Mouse (Mus musculus) hindbrain, embryonic 11.5 days (tissue): ENCODE measurements at regions not wholly inside any gene's neighbourhood (a gene's known extent, or its start where the extent isn't known, plus 50 kb on each side); places are given as distances from the start of the nearest gene placed in this dataset.

ENCODE experiments used
- ATAC-seq: fragments of 200-750 bp; cut with Nextera tagmentation; 2 replicates; pipeline ENCODE4 v1.8.0; 2017; ENCODE audit warnings: mild to moderate bottlenecking, moderate TSS enrichment, moderate library complexity; ENCODE audit not compliant: low FRiP score
- DNase-seq: peaks from one replicate; pipeline ENCODE4 v3.0.0-alpha.2; 2015; ENCODE audit warnings: low spot score
- H3K27ac ChIP-seq: fragments of 300-500 bp; sonication (generic); 2 replicates; pipeline ENCODE4 v1.5.1; 2014; ENCODE audit warnings: mild to moderate bottlenecking, low read depth, low read length
- H3K27me3 ChIP-seq: fragments of 300-500 bp; sonication (generic); 2 replicates; pipeline ENCODE4 v1.6.1; 2014; ENCODE audit warnings: mild to moderate bottlenecking, low read length, moderate library complexity, mixed read lengths; ENCODE audit not compliant: control insufficient read depth, insufficient read depth
- H3K36me3 ChIP-seq: fragments of 300-500 bp; sonication (generic); 2 replicates; pipeline ENCODE4 v1.6.1; 2014; ENCODE audit warnings: mild to moderate bottlenecking, low read length, moderate library complexity, mixed read lengths; ENCODE audit not compliant: control insufficient read depth, insufficient read depth
- H3K4me1 ChIP-seq: fragments of 300-500 bp; sonication (generic); replicated peaks from 2 replicates; pipeline ENCODE4 v1.6.1; 2014; ENCODE audit warnings: low read length, mixed read lengths; ENCODE audit not compliant: control insufficient read depth, insufficient read depth
- H3K4me2 ChIP-seq: fragments of 300-500 bp; sonication (generic); replicated peaks from 2 replicates; pipeline ENCODE4 v1.6.1; 2014; ENCODE audit warnings: mild to moderate bottlenecking, low read depth, low read length
- H3K4me3 ChIP-seq: fragments of 300-500 bp; sonication (generic); 2 replicates; pipeline ENCODE4 v1.5.1; 2014; ENCODE audit warnings: low read depth, low read length
- H3K9ac ChIP-seq: fragments of 300-500 bp; sonication (generic); 2 replicates; pipeline ENCODE4 v1.6.1; 2014; ENCODE audit warnings: low read depth, low read length
- H3K9me3 ChIP-seq: fragments of 300-500 bp; sonication (generic); 2 replicates; pipeline ENCODE4 v1.6.1; 2016; ENCODE audit warnings: low read length; ENCODE audit not compliant: control insufficient read depth
- WGBS: fragments of 180-500 bp; shearing (Covaris S2); extraction: QIAGEN DNeasy Blood & Tissue Kit; methylation state at CpG from one replicate; pipeline ENCODE4 v1.1.7; 2014; 5-methylcytosine and 5-hydroxymethylcytosine counted together

DNA sequence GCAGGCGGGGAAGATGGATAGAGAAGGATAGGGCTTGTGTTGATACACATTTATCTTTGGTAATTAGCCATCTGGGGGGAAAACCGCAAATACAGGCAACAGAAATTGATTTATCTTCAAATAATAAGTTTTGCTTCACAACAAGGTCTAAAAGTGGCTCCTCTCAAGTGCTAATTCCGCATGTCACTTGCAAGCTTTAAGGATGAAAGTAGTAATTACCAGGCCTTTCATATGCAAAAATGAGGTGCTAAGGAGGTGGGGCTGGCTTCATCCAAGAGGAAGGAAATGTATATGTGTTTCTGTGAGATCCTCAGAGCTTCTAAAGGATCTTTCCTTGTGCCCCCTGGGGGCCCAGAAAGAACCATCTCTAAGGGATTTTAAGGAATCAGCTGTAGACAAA lies 423.9 kb upstream of the Castor2 start:
- no peak for ATAC-seq
- WGBS, result 54% methylated on average over 3 of the region's 3 CpGs
- no peaks in the 10 kb centered on the region for H3K4me1 ChIP-seq
- DNase-seq, result no peak
- no peaks in the 10 kb centered on the region for H3K27me3 ChIP-seq
- H3K9ac ChIP-seq, result no peak overlapping the region
- no peaks in the 10 kb centered on the region for H3K36me3 ChIP-seq
- no peak overlapping the region for H3K27ac ChIP-seq
- H3K4me2 ChIP-seq, result no peak overlapping the region
- no peaks in the 10 kb centered on the region for H3K9me3 ChIP-seq
- H3K4me3 ChIP-seq, result no peak overlapping the region

DNA sequence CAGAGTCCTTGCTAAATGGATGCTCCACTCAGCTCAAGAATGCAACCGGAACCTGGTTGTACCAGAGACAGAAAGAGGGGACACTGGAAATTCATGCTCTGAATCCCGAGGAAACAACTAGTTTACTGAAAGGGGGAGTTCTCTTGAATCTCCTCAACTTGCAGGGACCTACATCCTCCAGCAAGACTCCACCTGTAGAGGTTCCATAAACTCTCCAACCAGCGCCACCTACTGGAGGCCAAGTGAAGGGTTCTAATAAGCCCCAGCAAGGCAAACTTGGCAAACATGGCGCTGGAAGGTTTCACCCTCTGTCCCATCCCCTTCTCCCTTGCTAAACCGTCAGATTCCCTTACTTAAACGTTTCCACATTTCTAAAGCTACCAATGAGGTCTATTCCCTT lies 433.0 kb upstream of the Castor2 start:
- no peaks in the 10 kb centered on the region for H3K27me3 ChIP-seq
- no peak overlapping the region for H3K27ac ChIP-seq
- H3K4me1 ChIP-seq, result no peaks in the 10 kb centered on the region
- no peak overlapping the region for H3K9ac ChIP-seq
- peak; percentile 61 for DNase-seq
- ATAC-seq, result no peak
- H3K4me2 ChIP-seq, result no peak overlapping the region
- no peaks in the 10 kb centered on the region for H3K36me3 ChIP-seq
- 39% methylated on average over 6 of the region's 6 CpGs for WGBS
- H3K9me3 ChIP-seq, result no peaks in the 10 kb centered on the region
- no peak overlapping the region for H3K4me3 ChIP-seq

DNA sequence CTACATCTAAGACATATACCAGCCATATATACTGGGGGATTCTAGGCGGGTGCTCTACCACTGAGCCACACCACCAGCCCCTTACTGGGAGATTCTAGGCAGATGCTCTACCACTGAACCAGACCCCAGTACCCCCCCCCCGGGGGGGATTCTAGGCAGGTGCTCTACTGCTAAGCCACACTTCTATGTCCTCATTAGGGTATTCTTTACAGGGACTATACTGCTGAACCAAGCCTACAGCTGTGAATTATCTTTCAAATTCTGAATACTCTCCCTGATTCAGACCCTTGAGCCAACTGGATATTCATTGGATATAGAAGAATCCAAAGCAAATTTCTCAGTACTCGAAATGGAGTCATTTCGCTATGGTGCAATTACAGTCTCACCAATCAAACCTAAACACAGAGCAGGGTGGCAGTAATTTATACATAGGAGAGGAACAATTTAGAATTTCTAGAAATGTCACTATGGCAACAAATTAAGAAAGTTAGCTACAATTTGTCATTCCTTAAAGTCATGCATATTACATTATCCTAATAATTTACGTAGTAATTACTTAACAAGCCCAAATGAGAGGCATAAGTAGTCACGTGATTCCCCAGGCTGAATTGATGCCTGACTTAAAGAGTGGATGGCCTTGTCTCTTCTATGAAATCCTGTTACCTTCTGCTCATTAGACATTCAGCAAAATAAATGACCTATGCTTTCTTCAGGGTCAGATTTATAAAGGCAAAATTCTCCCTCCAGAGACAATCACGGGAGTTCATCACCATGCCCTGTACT lies 436.8 kb upstream of the Castor2 start:
- Histone ChIP-seq H3K27me3 (no peaks in the 10 kb centered on the region), H3K27ac (no peak overlapping the region), H3K4me3 (no peak overlapping the region), H3K9ac (no peak overlapping the region), H3K4me2 (no peak overlapping the region), H3K4me1 (no peaks in the 10 kb centered on the region), H3K36me3 (no peaks in the 10 kb centered on the region), H3K9me3 (no peaks in the 10 kb centered on the region)
- no peak for ATAC-seq
- 85% methylated on average over 7 of the region's 7 CpGs for WGBS
- DNase-seq, result no peak

DNA sequence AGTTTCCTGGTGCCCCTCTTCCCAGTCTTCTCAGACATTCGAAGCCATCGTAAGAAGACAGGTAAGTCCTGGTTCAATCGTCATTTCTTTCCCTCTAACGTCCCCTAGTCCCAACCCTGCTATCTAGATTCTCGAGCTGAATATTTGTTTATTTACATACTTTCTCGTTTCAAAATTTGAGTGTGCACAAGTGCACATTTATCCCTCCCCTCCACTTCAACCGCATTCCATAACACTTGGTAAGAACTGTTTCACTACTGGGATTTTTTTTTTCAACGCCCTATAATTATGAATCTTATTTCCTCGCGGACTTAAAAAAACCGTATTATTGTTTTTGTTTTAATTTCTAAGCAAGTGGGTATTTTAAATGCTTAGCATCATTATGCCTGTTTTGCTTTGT lies 439.2 kb upstream of the Castor2 start:
- WGBS, result 92% methylated on average over 11 of the region's 11 CpGs
- no peak overlapping the region for H3K9ac ChIP-seq
- no peaks in the 10 kb centered on the region for H3K9me3 ChIP-seq
- H3K4me3 ChIP-seq, result no peak overlapping the region
- H3K4me1 ChIP-seq, result no peaks in the 10 kb centered on the region
- H3K36me3 ChIP-seq, result no peaks in the 10 kb centered on the region
- ATAC-seq (no peak), DNase-seq (no peak)
- no peak overlapping the region for H3K4me2 ChIP-seq
- no peaks in the 10 kb centered on the region for H3K27me3 ChIP-seq
- no peak overlapping the region for H3K27ac ChIP-seq

DNA sequence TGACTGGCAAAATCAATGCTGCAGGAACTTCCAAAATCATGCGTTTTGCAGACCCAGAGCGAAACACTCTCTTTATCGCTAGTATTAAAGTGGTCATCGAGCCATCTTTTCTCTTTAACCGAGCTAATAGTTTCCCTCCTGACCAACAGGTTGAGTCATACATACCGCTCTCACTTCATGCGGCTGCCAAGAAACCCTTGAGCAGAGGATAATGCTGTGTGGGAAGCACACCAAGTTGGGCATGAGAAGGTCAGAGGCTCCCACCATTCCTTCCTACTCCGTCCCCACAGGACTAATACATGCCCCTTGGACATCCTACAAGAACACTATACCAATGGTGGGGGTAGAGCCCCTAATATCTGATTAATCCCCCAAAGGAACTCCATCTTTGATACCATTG lies 442.7 kb upstream of the Castor2 start:
- Histone ChIP-seq H3K27ac (no peak overlapping the region), H3K4me1 (no peaks in the 10 kb centered on the region), H3K36me3 (no peaks in the 10 kb centered on the region), H3K4me3 (no peak overlapping the region), H3K9ac (no peak overlapping the region), H3K9me3 (no peaks in the 10 kb centered on the region), H3K4me2 (no peak overlapping the region), H3K27me3 (no peaks in the 10 kb centered on the region)
- DNase-seq, result no peak
- WGBS, result 95% methylated on average over 8 of the region's 8 CpGs
- no peak for ATAC-seq

DNA sequence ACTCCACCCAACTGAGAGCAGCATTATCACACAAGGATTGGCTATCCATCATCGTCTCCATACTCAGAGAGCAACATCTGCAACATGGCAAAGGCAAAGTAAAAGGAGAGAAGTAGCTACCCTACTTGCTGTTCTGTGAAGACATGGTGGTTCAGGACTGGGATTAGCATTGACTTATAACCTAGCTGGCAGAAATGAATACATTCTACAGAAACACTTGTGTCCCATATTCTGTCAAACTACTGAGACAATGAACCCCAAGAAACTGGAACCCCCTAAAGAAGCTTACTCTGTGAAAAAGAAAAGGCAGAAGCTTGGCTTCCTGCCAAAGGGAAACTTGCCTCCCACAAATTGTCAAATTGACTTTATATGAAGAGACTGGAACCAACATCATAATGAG lies 446.1 kb upstream of the Castor2 start:
- H3K27me3 ChIP-seq, result no peaks in the 10 kb centered on the region
- DNase-seq (no peak), ATAC-seq (no peak)
- no peak overlapping the region for H3K4me3 ChIP-seq
- H3K27ac ChIP-seq, result no peak overlapping the region
- no peak overlapping the region for H3K9ac ChIP-seq
- H3K9me3 ChIP-seq, result no peaks in the 10 kb centered on the region
- H3K36me3 ChIP-seq, result no peaks in the 10 kb centered on the region
- H3K4me2 ChIP-seq, result no peak overlapping the region
- 94% methylated on average over 1 of the region's 1 CpGs for WGBS
- no peaks in the 10 kb centered on the region for H3K4me1 ChIP-seq

DNA sequence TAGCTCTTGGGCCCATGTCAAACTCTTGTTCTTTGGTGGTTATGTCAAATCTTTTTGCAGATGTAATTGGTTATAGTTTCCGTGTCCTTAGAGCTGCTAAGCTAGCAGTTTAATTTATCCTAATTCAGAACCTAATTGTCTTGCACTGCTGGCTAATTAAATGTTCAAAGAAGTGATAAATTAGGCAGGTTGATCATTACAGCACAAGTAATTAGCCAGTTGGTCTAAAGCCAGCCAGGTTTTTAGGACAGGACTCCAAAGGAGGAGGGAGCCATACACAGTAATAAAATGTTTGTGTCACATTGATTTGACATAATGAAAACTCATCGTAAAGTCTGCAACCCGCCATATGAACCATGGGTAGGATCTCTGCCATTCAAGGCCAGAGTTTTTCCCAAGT lies 449.3 kb upstream of the Castor2 start:
- WGBS, result 89% methylated on average over 3 of the region's 3 CpGs
- no peaks in the 10 kb centered on the region for H3K4me1 ChIP-seq

DNA sequence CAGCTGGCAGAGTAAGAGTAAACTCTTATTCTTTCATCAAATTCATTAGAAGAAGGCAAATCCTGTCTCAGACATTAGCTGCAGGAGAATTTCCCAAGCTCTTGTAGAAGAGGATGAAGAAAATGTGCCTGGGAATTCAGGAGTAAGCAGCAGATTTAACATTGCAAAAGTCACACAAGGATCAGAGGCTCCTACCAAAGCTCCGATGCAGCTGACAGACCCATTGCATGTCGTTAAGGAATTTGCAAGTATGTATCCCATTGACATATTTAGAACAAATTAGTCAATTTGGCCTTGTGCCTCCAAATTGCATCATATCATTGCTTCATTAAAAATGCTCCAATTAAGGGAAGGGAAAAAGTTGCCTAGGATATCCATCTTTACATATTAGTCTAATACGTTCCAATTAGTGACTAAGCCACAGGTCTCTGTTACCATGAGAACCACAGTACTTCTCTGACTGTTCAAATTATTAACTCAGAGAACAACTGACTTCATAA lies 453.8 kb upstream of the Castor2 start:
- no peaks in the 10 kb centered on the region for H3K27me3 ChIP-seq
- WGBS, result 85% methylated on average over 3 of the region's 3 CpGs
- ATAC-seq, result no peak
- no peaks in the 10 kb centered on the region for H3K4me1 ChIP-seq
- no peak overlapping the region for H3K4me2 ChIP-seq
- H3K4me3 ChIP-seq, result no peak overlapping the region
- no peak for DNase-seq
- H3K27ac ChIP-seq, result no peak overlapping the region
- H3K9ac ChIP-seq, result no peak overlapping the region
- no peaks in the 10 kb centered on the region for H3K36me3 ChIP-seq
- H3K9me3 ChIP-seq, result no peaks in the 10 kb centered on the region

More for the DNA sequence above, 449.3 kb upstream of the Castor2 start:
- Histone ChIP-seq H3K4me2 (no peak overlapping the region), H3K9me3 (no peaks in the 10 kb centered on the region), H3K27me3 (no peaks in the 10 kb centered on the region), H3K4me3 (no peak overlapping the region), H3K9ac (no peak overlapping the region), H3K36me3 (no peaks in the 10 kb centered on the region), H3K27ac (no peak overlapping the region)
- DNase-seq (no peak), ATAC-seq (no peak)

DNA sequence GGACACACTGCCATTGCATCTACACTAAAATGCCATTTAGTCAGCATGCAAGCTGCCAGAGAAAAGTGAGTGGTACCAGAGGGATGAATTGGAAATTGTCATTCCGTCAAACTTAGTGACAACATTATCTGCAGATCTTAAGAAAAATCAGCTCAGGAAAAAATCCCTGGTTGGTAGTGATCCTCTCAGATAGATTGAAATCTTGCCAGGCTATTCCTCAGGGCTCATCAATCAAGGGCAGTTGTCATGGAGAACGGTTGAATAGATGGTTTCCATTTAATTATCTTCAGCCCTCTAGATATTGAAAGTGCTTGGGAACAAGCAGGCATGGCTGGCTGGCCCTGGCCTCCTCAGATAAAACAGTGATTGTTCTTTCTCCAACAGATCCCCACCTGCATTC lies 456.2 kb upstream of the Castor2 start:
- Histone ChIP-seq H3K27ac (no peak overlapping the region), H3K9ac (no peak overlapping the region), H3K4me1 (no peaks in the 10 kb centered on the region), H3K4me3 (no peak overlapping the region), H3K36me3 (no peaks in the 10 kb centered on the region), H3K9me3 (no peaks in the 10 kb centered on the region), H3K4me2 (no peak overlapping the region), H3K27me3 (no peaks in the 10 kb centered on the region)
- ATAC-seq (no peak), DNase-seq (peak; percentile 16)
- WGBS, result 61% methylated on average over 2 of the region's 2 CpGs
